Mouse (Mus musculus) spleen, adult 12 weeks (tissue): ENCODE data around the gene Pomgnt2.

Experiments
- DNase-seq: peaks from one replicate; pipeline ENCODE4 v3.0.0; 2022; ENCODE audit warnings: low spot score

Pomgnt2 gene

GRCm38 (mm10) chr9:121969841-121970381, 27.0 kb downstream of the Pomgnt2 start:
- no peak for DNase-seq

GRCm38 (mm10) chr9:121968258-121968657, 28.7 kb downstream of the Pomgnt2 start:
- no peak for DNase-seq

GRCm38 (mm10) chr9:121964941-121965340, 32.0 kb downstream of the Pomgnt2 start:
- DNase-seq: no peak

GRCm38 (mm10) chr9:121959966-121960635, 36.8 kb downstream of the Pomgnt2 start:
- no peak for DNase-seq

GRCm38 (mm10) chr9:121952596-121952995, 44.3 kb downstream of the Pomgnt2 start:
- DNase-seq: no peak

GRCm38 (mm10) chr9:121951114-121951423, 45.8 kb downstream of the Pomgnt2 start:
- DNase-seq: no peak

- no peak for DNase-seq
Observed at GRCm38 (mm10) chr9:121950418-121951113, 46.3 kb downstream of the Pomgnt2 start, which contains the start of gene Fam198a. TSS of gene Fam198a (plus strand) at chr9:121950988.

GRCm38 (mm10) chr9:121948431-121948830, 48.5 kb downstream of the Pomgnt2 start:
- DNase-seq: no peak

- no peak for DNase-seq
Observed at GRCm38 (mm10) chr9:121947784-121948183, 49.1 kb downstream of the Pomgnt2 start.

GRCm38 (mm10) chr9:121943628-121944027, 53.3 kb downstream of the Pomgnt2 start:
- DNase-seq: no peak

GRCm38 (mm10) chr9:121943005-121943404, 53.9 kb downstream of the Pomgnt2 start:
- no peak for DNase-seq

- no peak for DNase-seq
Observed at GRCm38 (mm10) chr9:121937944-121938355, 59.0 kb downstream of the Pomgnt2 start.

GRCm38 (mm10) chr9:121937451-121937864, 59.5 kb downstream of the Pomgnt2 start:
- DNase-seq: no peak

GRCm38 (mm10) chr9:121936952-121937351, 60.0 kb downstream of the Pomgnt2 start:
- no peak for DNase-seq

GRCm38 (mm10) chr9:121934856-121935255, 62.1 kb downstream of the Pomgnt2 start:
- DNase-seq: no peak
